Mouse (Mus musculus) kidney, postnatal 4 days (tissue): ENCODE results near the gene Fmo6.

Experiments used
- DNase-seq, 2 experiments: peaks; one replicate each; pipeline ENCODE4 v3.0.0; 2021; ENCODE audit warnings: mixed read lengths in 2 of 2

The Fmo6 gene

DNA sequence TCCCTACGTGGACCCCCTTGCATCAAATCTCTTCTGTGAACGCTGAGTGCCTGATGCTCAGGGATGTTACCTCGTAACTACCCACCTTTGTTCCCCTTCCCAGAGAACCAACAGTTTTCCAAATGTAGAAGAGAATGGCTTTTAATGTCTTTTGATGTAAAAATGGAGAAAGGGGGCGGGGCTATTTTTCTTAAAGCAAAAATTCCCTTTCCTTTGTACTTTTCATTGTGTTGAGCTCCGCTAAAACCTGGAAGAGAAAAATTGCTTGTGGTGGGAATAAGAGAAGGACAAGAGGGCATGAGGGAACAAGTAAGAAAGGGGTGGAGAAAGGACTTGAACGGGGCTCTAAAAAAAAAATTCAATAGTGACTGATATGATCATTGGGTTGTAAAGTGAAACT lies at the start of gene Fmo6:
Fmo6 (minus strand) TSS at position 101 of the 400 bp plus-strand sequence.
- DNase-seq, result no peak

DNA sequence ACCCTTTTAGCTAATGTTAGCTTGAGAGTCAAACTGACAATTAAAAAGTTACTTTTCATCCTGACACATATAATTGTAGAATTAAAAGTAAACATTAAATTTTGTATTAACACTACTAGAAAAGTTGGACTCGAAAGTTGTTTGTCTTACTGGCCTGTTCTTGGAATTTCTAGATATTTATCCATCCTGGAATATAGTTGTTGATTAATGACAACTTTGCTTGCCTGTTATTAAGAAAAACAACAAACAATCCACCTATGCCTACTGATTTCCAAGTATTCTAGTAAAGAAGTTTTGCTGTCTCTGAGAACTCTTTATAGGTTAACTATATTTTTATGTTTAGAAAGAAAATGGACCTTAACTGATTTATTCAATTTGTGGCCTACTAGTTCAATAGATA lies 49.5 kb upstream of the Fmo6 start:
- DNase-seq, result no peak

DNA sequence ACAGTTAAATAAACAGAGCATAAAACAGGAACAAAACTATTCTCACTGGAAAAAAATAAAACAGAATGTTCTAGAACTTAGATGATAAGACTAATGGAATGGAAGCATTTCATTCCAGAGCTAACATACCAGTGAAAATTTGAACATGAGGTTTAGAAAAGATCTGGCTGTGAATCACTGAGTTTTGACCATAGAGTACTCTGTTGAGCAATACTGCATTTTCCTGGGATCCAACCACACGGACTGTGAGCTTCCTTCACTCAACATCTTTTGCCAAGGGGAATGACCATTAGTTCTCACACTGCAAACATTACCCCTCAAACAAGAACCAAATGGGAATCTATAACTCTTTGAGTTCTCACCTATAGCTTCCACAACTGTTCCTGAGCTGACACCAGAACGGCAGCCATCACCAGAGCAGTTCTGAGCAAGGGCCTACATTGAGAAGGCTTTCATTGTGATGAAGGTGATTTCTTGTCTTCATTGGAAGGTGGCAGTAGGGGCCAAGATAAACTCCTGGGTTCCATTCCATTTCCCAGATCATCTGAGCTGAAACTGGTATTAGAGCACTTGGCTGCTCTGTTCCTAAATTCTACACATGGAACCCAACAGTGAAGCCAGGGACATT lies 48.9 kb upstream of the Fmo6 start:
- no peak for DNase-seq

DNA sequence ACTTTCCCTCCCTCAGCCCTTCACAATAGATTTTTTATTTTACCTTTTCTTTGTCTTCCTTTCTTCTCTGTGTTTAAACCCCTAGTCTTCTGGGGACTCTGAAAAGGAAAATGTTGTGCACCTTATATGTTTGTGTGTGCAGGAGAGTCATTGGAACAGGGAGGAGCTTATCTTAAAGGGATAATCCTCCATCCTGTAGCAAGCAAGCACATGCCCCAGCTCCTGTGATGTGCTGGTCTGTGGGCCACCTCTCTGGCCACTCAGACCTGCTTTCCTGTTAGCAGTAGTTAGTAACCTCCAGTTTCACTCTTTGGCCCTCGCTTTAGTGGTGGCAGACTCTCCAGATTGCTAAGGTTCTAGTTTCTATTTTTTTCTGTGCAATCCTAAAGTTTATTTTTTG lies 47.1 kb upstream of the Fmo6 start, which contains the start of gene Fmo3:
Fmo3 (minus strand) TSS at position 101 of the 400 bp plus-strand sequence.
- no peak for DNase-seq

DNA sequence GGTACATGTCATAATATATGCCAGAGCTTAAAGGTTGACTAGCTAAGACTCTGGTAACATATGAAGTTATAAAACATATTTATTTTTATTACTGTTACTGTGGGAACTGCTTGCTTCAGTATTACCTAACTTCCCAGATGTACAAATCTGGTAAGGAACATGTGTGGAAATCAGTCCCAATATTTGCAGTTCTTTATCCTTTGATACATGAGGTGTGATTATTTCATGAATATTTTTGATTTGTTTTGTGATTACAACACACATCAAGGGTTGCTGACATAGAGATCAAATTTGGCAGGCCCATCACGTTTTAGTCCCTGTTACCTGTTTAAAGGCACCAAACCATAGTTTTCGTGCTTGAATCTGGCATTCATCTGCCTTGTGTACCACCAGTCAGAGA lies 26.2 kb upstream of the Fmo6 start:
- no peak for DNase-seq

DNA sequence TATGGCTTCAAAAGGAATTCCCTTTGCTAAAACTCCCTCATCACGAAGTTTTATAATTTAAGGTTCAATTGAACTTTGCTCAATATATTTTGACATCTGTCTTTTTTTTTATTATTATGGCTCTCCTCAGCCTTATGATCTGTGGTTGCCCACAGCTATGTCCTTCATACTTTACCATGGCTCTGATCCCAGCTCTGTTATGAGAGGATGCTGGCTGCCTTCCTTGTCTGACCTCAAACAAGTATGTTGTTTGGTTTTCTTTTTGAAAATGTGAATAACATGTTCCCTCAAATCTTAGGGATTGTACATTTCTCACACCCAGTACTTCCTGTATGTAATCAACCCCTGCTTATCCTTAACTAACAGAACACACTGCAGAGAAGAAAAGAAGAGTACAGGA lies 20.1 kb upstream of the Fmo6 start:
- DNase-seq, result no peak

DNA sequence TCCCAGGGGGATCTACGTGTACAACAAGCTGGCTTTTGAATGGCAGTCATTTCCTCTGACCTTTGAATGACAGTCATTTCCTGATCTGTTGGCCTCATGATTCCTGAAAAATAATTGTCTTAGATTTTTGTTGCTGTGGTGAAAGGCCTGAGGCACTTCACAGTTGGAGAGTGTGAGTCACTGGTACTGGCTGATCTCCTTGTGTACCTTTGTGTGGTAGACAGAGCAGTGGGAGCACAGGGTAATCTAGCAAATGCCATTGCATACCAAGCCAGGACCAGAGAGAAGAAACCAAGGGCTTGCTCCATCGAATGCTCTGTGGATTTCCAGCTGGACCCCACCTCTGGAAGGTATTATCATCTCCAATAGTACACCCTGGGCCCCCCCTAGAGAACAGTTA lies 15.8 kb upstream of the Fmo6 start:
- no peak for DNase-seq

DNA sequence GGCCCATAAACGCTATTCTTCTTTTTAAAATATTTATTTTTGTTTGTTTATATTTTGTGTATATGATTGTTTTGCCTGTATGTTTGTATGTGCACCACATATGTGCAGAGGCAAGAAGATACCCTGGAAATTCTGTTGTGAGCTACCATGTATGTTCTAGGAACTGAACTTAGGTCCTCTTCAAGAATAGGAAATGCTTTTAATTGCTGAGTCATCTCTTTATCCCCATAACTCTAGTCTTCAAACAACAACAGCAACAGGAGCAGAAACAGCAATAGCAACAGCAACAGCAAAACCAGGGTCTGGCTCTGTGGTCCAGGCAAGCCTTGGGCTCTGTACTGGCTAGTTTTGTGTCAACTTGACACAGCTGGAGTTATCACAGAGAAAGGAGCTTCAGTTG lies 12.4 kb upstream of the Fmo6 start:
- DNase-seq, result no peak

DNA sequence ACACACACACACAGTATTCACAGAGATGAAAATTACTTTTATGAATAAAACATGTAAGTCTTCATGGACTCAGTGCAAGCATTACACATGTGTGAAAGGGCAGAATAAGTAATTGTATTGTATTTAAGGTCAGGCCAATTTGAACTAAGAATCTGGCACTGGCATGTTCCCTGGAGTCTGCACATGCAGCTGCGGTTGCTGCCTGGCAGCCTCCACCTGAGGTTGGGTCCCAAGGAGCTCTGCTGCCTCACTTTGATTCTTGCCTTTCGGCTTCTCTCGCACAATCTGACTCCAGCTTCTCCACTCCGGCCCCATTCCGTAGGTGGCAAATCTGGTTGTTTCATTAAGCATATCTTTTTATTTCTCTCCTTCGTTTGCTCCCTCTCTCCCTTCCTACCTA lies 10.6 kb upstream of the Fmo6 start:
- no peak for DNase-seq

DNA sequence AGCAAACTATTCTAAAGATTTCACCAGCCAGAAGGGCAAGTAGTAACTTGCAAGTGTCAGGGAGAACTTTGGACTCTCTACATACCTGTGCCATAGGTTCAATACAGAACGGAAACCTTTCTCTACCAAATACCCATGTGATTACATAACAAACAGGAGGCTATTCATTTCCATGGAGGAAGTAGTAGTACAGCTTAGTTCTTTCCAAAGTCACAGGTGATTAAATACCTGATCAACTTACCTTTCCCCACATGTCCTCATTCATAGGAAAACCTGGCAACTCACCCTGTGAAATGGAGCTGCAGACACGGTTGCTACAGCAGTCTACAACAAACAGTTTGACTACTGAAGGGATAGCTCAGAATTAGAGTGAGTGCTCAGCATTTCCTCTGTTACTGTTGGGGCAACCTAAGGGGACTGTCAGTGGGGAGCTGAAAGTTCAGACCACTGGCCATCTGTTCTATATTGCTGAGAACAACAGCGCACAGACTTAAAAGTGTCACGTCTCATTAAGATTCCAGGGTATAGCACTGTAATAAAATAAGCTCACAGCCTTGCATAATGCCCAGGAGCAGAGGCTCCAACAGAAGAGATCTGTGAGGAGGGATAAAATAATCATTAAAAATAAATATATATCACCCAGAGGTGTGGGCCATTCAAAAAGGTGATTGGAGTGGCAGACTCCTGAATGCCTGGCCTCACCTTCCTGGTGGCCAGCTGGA lies 9.7 kb upstream of the Fmo6 start:
- DNase-seq, result no peak

DNA sequence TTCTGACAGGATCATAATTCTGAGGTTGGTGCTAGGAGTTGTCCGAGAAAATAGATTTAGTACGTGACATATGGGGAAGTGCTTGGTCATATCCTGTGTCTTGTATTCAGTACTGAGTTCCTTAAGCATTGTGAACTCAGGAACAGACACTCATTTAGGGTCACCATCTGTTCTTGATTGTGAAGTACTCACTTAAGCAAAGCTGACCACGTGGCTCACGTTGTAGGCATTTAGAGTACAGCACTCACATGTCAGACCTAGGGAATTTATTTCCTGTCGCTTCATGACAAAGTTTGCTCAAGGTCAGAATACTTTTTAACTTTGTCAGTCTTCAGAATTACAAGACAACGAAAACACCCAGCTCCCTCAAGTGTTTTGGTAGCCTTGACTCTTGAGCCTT lies 6.4 kb upstream of the Fmo6 start:
- DNase-seq, result peak in 1 of 2 experiments; percentile 11

DNA sequence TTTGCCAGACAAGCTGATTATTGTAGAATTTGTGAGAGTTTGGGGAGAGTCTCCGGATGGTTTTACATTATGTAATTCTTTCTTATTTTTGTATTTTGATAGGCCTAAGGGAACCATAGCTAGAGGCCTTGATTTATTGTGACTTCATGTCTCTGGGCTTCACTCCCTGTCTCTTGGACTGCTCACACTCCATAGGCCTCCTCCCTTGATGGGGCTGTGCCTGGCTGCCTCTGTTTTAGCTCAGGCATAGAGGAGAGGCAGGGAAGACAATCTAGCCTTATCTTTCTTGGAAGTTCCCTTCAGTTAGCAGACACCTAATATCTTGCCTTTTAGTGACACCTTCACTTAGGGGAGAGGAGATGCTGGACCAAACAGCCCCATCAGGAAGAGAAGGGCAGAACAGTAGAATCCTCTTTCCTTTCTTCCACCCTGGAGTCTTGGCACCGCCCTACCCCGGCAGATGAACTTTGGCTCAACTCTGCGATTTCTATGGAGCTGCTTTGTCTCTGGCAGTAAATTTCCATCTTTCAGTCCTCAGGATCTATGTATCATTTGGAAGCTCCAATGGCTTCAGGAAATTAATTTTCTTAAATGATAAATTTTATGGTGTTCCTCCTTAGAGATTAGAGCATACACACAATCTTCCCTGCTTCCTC lies 1.5 kb upstream of the Fmo6 start:
- DNase-seq, result peak; percentile 72 to 74

DNA sequence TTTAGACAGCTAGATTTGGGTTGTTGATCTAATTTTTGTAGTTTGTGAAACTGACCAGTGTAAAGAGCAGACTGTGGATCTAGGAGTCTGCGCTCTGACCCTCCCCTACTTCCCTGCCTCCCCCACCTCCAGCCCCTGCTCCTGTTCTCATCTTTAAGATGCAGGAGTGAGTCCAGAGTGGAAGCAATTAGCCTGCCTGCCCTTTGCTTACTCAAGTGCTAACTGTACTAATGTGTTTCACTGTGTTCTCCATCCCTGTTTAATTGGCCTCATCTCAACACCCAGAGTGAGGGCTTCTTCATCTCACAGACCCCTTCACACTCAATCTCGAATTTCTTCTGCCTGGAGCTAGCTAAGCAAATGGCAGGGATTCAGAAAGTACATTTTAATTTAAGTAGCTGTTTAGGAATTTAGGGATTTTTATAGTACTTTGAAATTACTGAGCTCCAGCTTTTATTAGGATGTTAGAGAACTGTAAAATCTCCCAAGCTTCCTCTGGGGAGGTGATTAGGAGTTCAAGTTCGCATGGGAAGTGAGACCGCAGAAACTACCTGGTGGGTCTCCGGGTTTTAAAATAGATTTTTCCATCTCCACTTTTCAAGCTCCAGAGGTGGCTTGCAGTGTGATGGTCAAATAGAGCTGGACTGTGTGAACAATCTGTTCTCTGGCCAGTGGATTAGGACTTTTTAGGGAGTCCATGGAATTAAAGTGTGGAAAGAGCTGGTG lies 818 bp upstream of the Fmo6 start:
- peak in 1 of 2 experiments; percentile 34 for DNase-seq

DNA sequence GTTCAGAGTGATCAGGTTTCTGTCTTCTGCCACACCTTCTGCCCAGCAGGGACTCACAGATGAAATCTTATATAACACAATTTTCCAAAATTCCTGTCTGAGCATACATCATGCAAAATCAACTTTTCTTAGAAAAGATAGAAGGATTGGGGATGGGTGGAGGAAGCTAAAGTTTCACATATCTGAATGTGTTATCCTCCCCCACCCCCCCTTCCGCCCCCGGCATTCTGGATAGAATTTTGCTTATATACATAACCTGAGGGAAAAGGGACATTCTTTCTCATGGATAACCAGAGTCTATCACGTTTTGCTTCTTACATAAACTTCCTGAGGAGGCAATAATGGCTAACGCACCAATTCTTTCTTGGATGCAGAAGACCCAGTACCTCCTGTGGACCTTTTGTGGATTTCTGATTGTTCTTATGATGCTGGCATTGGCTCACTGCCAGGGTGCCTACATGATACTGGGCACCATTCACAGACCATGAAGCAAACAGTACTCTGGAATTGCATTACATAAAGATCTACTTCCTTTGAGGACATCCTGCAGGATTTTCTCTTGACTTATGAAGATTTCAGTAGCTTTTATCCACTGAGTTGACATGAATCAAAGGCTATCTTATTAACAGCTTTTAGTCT lies 2.8 kb downstream of the Fmo6 start:
- DNase-seq, result no peak

DNA sequence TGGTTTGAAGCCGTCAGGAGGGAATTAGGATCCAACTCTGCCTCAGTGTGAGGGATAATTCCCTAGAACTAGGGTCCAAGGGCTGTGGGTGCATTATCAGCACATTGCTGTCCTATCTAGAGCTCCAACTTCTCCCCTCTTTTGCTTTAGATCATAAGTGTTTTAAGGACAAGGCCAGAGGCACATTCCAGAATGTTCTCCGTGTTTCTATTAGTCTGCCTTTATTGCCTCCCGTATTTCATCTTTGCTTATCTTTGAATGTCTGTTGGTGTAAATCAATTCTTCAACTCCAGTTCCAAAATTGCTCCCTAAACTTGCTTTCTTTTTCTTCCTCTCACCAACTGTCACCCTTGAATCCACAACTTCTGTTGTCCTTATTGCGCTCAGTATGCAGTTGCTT lies 4.9 kb downstream of the Fmo6 start:
- peak in 1 of 2 experiments; percentile 27 for DNase-seq

DNA sequence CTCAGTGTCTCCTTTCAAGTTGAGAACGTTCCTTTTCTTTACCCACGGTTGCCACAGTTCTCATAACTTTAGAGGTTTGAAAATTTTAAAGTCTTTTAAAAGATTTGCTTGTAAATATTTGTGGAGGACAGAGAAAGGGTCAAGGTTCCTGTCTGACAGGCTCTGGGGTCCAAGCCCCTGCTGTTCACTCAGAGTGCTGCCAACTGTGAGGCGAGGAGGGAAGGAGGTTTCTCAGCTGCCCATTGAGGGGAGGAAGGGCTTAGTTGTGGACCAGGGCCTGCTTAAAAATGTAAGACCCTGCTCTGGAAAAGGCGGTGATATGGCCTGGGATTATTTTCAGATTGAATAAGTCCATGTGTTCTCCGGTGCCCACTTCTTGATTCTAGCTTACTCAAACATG lies 5.4 kb downstream of the Fmo6 start:
- DNase-seq, result peak; percentile 15 to 29

DNA sequence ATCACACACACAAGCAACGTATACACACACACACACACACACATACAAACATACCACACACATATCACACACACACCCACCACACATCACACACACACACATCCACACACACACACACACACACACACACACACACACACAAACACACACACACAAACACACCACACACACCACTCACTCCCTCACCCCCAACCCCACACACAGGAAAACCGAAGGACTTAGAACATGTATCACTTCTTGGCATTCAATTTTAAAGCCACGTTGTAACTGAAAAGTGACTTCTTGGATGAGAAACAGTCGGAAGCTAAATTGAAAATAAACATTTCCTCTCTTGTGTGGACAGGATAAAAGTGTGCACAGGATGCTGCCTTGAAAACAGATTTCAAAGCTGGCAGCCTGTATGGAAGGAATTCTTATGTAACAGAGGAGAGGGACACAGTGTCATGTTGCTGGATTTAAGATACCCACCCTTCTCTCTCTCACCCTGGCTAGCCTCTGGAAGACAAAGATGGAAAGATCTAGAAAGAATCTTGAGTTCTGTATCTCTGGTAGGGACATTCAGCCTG lies 5.9 kb downstream of the Fmo6 start:
- DNase-seq, result no peak

DNA sequence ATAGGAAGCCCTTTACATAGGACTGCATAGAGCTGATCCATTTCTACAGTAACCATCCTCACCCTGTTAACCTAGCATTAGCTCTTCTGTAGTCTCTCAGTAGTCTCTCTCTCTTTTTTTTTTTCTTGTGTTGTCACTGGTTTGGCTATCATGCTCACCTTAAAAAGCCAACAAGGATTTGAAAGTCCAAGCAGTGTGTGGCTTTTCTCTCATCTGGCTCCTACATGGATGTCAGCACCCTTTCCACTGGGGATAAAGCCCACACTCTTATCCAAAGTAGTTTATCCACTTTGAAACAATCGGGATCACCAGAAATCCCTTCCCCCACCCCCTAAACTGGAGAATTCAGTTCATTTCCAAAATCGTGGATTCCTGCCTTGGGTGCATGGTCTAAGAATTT lies 6.7 kb downstream of the Fmo6 start:
- no peak for DNase-seq

DNA sequence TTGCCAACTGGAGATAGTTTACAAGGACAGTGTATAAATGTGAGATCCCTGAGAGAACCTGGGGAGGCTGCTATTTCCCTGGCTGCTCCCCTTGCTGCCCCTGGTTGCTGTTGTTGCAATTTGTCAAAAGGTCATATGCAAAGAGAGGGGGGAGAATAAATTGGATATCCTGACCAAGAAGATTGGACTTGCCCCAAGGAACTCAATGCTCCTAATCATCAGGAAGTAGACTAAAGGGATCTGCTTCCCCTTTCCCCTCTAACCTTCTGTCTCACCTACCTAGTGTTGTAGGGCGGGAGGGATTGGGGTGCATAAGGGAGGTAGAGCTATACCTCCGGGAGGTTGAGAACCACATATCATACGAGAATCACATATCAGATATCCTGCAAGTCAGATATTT lies 8.2 kb downstream of the Fmo6 start:
- DNase-seq, result no peak

DNA sequence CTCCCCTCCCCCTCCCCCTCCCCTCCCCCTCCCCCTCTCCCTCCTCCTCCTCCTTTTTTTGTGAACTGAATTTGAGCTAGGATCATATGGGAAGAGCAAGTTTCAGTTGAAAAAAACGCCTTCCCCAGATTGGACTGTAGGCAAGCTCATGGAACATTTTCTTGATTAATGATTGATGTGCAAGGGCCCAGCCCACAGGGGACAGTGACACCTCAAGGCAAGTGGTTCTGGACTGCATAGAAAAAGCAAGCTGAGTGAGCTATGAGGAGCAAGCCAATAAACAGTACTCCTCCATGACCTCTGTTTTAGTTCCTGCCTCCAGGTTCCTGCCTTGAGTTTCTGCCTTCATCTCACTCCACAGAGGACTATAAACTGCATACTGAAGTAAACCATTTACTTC lies 12.2 kb downstream of the Fmo6 start:
- DNase-seq, result no peak

DNA sequence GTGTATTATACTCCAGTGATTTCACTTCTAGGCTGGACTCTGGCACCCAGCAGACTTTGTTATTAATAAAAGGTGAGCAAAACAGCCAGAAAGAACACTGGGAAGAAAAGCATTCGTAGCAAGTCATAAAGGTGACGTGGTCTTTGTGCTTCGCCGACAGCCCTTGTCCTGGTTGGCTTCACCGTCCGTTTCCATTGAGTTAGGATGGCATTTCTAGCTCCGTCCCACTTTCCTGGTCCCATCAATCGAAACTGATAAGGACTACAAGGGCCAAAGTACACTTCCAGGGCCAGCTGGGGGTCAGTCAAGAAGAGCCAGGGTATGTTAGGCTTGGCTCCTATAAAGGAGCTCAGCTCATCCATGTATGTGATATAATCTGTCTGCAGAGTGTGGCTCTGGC lies 20.7 kb downstream of the Fmo6 start:
- no peak for DNase-seq

DNA sequence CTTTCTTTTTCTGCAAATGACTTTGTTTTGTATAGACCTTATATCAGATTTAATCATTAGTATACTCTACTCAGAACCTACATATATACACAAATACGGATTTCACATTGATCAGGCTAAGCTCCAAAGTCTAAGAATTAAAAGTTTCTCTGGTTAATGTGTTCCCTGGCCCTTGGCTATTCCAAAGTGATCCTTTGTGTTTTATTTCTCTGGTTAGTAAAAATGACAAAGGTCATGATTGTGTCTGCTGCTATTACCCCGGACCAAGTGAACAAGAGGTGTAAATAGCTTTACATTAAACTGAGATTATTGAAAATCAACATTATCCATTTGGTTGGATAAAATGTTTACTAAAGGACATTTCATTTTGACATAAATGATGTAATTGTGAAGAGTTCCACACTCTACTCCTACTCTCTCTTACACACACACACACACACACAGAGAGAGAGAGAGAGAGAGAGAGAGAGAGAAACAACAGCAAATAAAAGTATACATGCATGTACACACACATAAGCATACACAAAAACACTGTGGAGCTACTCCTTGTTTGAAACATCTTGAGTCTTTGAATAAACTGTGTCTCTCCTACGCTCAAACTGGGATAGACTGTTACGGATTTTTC lies 22.3 kb downstream of the Fmo6 start:
- DNase-seq, result no peak
